Mouse (Mus musculus) heart, postnatal 36 days (tissue): Measurements from ENCODE around the gene Ankrd63. TPM values are rescaled to one million over a fixed set of nuclear protein-coding genes. Genes with fewer than 3 reads are reported as not detected.
"Not testable (repeated sequence)": the region's sequence is repeated elsewhere in the genome, so short reads cannot be mapped to it uniquely, and the experiment has no call there.

Source experiments
- DNase-seq, 2 experiments: peaks; one replicate each; pipeline ENCODE4 v3.0.0; 2021 to 2022
- intact Hi-C: fragments of 180-260 bp; cut with DNase I; formaldehyde crosslinking; loops from one replicate; pipeline ENCODE4 v1.15.1; 2025
- total RNA-seq, 2 experiments: library from RNA; stranded (reverse); gene quantifications; 2 replicates each; pipeline ENCODE4 v1.2.3; 2021

Ankrd63 gene
- total RNA-seq, 2 experiments from 2014 or later = 1.4 to 2.5 TPM

- intact Hi-C loops = no loop called here
- DNase-seq = no peak
Observed at GRCm38 (mm10) chr2:118665616-118666015, 38.1 kb downstream of the Ankrd63 start.

GRCm38 (mm10) chr2:118664975-118665516 lies 38.7 kb downstream of the Ankrd63 start:
- intact Hi-C loops = no loop called here
- no peak for DNase-seq

GRCm38 (mm10) chr2:118663804-118664766 lies 39.7 kb downstream of the Ankrd63 start:
- peak; percentile 30 to 58 for DNase-seq
- intact Hi-C loops = no loop called here

- intact Hi-C loops = no loop called here
- no peak for DNase-seq
Observed at GRCm38 (mm10) chr2:118662902-118663803, 40.6 kb downstream of the Ankrd63 start, which contains the start of gene Pak6. Gene Pak6, plus strand, starts transcription at chr2:118663303.

GRCm38 (mm10) chr2:118661891-118662290 lies 41.9 kb downstream of the Ankrd63 start:
- intact Hi-C loops = no loop called here
- DNase-seq = no peak

GRCm38 (mm10) chr2:118659998-118660452 lies 43.7 kb downstream of the Ankrd63 start:
- DNase-seq = peak; percentile 54 to 67
- intact Hi-C loops = loop anchor here (5.0 kb wide), 1 partner anchor 37 kb away; no protein-coding TSS in a partner anchor

- DNase-seq = no peak
- intact Hi-C loops = loop anchor here (5.0 kb wide), 1 partner anchor 38 kb away; no protein-coding TSS in a partner anchor
Observed at GRCm38 (mm10) chr2:118659493-118659892, 44.3 kb downstream of the Ankrd63 start.

GRCm38 (mm10) chr2:118659077-118659476 lies 44.7 kb downstream of the Ankrd63 start:
- intact Hi-C loops = loop anchor here (5.0 kb wide), 1 partner anchor 38 kb away; no protein-coding TSS in a partner anchor
- DNase-seq = peak; percentile 34 to 43

- intact Hi-C loops = loop anchor here (5.0 kb wide), 1 partner anchor 39 kb away; no protein-coding TSS in a partner anchor
- no peak for DNase-seq
Observed at GRCm38 (mm10) chr2:118658457-118658856, 45.3 kb downstream of the Ankrd63 start.

- DNase-seq = no peak
- intact Hi-C loops = loop anchor here (2.0 to 5.0 kb wide), 2 partner anchors 16 to 41 kb away; no protein-coding TSS in a partner anchor
Observed at GRCm38 (mm10) chr2:118656688-118657281, 47.0 kb downstream of the Ankrd63 start.

- DNase-seq, intact Hi-C loops: not testable (repeated sequence)
Observed at GRCm38 (mm10) chr2:118650697-118651096, 53.1 kb downstream of the Ankrd63 start.

Other genes starting within 250 kb of the Ankrd63 start
- gene Srp14, start 224.3 kb downstream of the Ankrd63 start, total RNA-seq = 100 to 1,000 TPM; 114 to 118 TPM
- 1 to 10 TPM; 6.7 to 8.2 TPM for gene Bmf, start 154.3 kb downstream of the Ankrd63 start, total RNA-seq
- gene Bub1b, start 105.8 kb downstream of the Ankrd63 start, total RNA-seq = 1 to 10 TPM; 1.4 to 1.8 TPM
- 10 to 100 TPM; 10.1 to 13.0 TPM for gene Pak6, start 40.7 kb downstream of the Ankrd63 start, total RNA-seq
- 1 to 10 TPM; 1.9 to 2.7 TPM for gene Plcb2, start 24.5 kb upstream of the Ankrd63 start, total RNA-seq
- gene Inafm2, start 41.8 kb upstream of the Ankrd63 start, total RNA-seq = 10 to 100 TPM; 27.2 to 29.6 TPM
- 10 to 100 TPM; 24.1 to 28.3 TPM for gene Ccdc9b, start 58.7 kb upstream of the Ankrd63 start, total RNA-seq
- gene Phgr1, start 68.8 kb upstream of the Ankrd63 start, total RNA-seq = not detected
- gene Disp2, start 75.8 kb upstream of the Ankrd63 start, total RNA-seq = under 1 TPM; 0.03 to 0.06 TPM
- gene Knstrn, start 110.0 kb upstream of the Ankrd63 start, total RNA-seq = 1 to 10 TPM; 1.5 to 2.3 TPM
- gene Ivd, start 158.0 kb upstream of the Ankrd63 start, total RNA-seq = 100 to 1,000 TPM; 340 to 367 TPM
- 10 to 100 TPM; 18.6 TPM for gene Bahd1, start 196.4 kb upstream of the Ankrd63 start, total RNA-seq
- gene Chst14, start 222.5 kb upstream of the Ankrd63 start, total RNA-seq = 1 to 10 TPM; 9.1 to 9.3 TPM